Mouse (Mus musculus): Measurements from ENCODE around the gene Rab3b.

Gene Rab3b

GRCm38 (mm10) chr4:108950201-108950600 is 71.3 kb downstream of the Rab3b start:
- DNase-seq (ENCODE audit: low read depth) = no peak

GRCm38 (mm10) chr4:108951663-108952062 is 72.8 kb downstream of the Rab3b start:
- no peak for DNase-seq (ENCODE audit: low read depth)

- no peak for DNase-seq (ENCODE audit: low read depth)
These were observed 80.8 kb downstream of the Rab3b start for GRCm38 (mm10) chr4:108959696-108960095.

GRCm38 (mm10) chr4:108960619-108961460 is 82.0 kb downstream of the Rab3b start:
- DNase-seq (ENCODE audit: low read depth) = no peak

GRCm38 (mm10) chr4:108963017-108963416 is 84.2 kb downstream of the Rab3b start:
- no peak for DNase-seq (ENCODE audit: low read depth)

GRCm38 (mm10) chr4:108969517-108969916 is 90.7 kb downstream of the Rab3b start:
- DNase-seq (ENCODE audit: low read depth) = no peak

GRCm38 (mm10) chr4:108971054-108971453 is 92.2 kb downstream of the Rab3b start:
- DNase-seq (ENCODE audit: low read depth) = no peak

- DNase-seq (ENCODE audit: low read depth) = peak; percentile 51
These were observed 97.7 kb downstream of the Rab3b start for GRCm38 (mm10) chr4:108976458-108977071.

- peak; percentile 30 for DNase-seq (ENCODE audit: low read depth)
These were observed 108.1 kb downstream of the Rab3b start for GRCm38 (mm10) chr4:108986833-108987472.

- peak; percentile 81 for DNase-seq (ENCODE audit: low read depth)
These were observed 108.6 kb downstream of the Rab3b start for GRCm38 (mm10) chr4:108987473-108987842.

- no peak for DNase-seq (ENCODE audit: low read depth)
These were observed 110.6 kb downstream of the Rab3b start for GRCm38 (mm10) chr4:108989430-108989829.

GRCm38 (mm10) chr4:108990032-108990431 is 111.2 kb downstream of the Rab3b start:
- DNase-seq (ENCODE audit: low read depth) = no peak

- no peak for DNase-seq (ENCODE audit: low read depth)
These were observed 111.7 kb downstream of the Rab3b start for GRCm38 (mm10) chr4:108990571-108990970.

GRCm38 (mm10) chr4:108991811-108992210 is 112.9 kb downstream of the Rab3b start:
- no peak for DNase-seq (ENCODE audit: low read depth)

Data from naive thymus-derived CD4-positive, alpha-beta T cell, adult 2 months (primary cell).